Mouse (Mus musculus) MEL (cell line): ENCODE measurements around the gene Gnb5.

ENCODE experiments used
- CTCF ChIP-seq, 3 experiments: IDR thresholded peaks in 2 of 3; conservative IDR thresholded peaks in 1 of 3; 2 replicates each; pipeline ENCODE4 v1.5.1; 2011 to 2012; ENCODE audit warnings: low read length in 3 of 3, low read depth in 2 of 3, mild to moderate bottlenecking in 2 of 3, improper control_type of control experiment in 1 of 3, inconsistent platforms in 1 of 3, mixed read lengths in 1 of 3, moderate library complexity in 1 of 3; ENCODE audit not compliant: control insufficient read depth in 1 of 3, insufficient read depth in 1 of 3, poor library complexity in 1 of 3, severe bottlenecking in 1 of 3
- EP300 ChIP-seq, 2 experiments: IDR thresholded peaks; 2 replicates each; pipeline ENCODE4 v1.6.1; 2011; ENCODE audit warnings: improper control_type of control experiment in 2 of 2, low read length in 2 of 2, low read depth in 1 of 2, mild to moderate bottlenecking in 1 of 2
- HCFC1 ChIP-seq: IDR thresholded peaks from 2 replicates; pipeline ENCODE4 v1.6.1; 2012; ENCODE audit warnings: low read depth, mild to moderate bottlenecking, inconsistent platforms, low read length, improper control_type of control experiment, moderate library complexity
- POLR2A ChIP-seq, 2 experiments: IDR thresholded peaks; 2 replicates each; pipeline ENCODE4 v1.6.1; 2011 to 2012; ENCODE audit warnings: low read length in 2 of 2, mild to moderate bottlenecking in 2 of 2, control low read depth in 1 of 2, improper control_type of control experiment in 1 of 2, low read depth in 1 of 2, moderate library complexity in 1 of 2; ENCODE audit not compliant: control insufficient read depth in 1 of 2, insufficient read depth in 1 of 2, poor library complexity in 1 of 2
- USF1 ChIP-seq: IDR thresholded peaks from 2 replicates; pipeline ENCODE4 v1.6.1; 2014; ENCODE audit warnings: low read depth, mild to moderate bottlenecking, inconsistent platforms, low read length, improper control_type of control experiment, moderate library complexity

DNA sequence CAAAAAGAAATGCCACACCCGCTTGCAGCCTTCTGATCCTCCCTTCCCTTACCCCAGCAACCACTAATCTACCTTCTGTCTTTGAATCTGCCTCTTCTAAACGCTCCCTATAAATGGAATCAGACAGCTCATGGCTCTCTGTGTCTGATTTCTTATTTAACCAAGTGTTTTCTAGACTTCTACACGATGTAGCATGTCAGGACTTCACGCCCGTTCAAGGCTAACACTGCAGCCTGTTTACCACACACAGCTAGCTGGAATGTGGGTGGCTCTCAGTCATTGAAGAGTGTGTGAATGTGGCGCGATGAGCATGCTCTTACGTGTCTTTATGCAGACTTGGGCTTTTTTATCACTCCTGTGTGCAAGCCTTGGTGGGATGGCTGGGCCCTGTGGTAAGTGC lies 47.0 kb downstream of the Gnb5 start:
- TF ChIP-seq HCFC1 = no peak
- no peak for TF ChIP-seq USF1
- TF ChIP-seq EP300 (IDR thresholded peaks at IDR 0.05; ENCODE audit: low read depth in 1 of 2, low read length in 2 of 2) = no peak
- no peak for TF ChIP-seq POLR2A (IDR thresholded peaks at IDR 0.05; ENCODE audit: control insufficient read depth in 1 of 2, insufficient read depth in 1 of 2, low read depth in 1 of 2, low read length in 2 of 2, poor library complexity in 1 of 2)
- TF ChIP-seq CTCF (IDR thresholded peaks at IDR 0.05 in 2 of 3, conservative IDR thresholded peaks at IDR 0.05 in 1 of 3; ENCODE audit: control insufficient read depth in 1 of 3, insufficient read depth in 1 of 3, low read depth in 2 of 3, low read length in 3 of 3, poor library complexity in 1 of 3, severe bottlenecking in 1 of 3) = no peak
